Mouse (Mus musculus) neural tube, embryonic 13.5 days (tissue): ENCODE data around the gene Zfp82. TPM values are rescaled to one million over a fixed set of nuclear protein-coding genes. Genes with fewer than 3 reads are reported as not detected.

Source experiments
- ATAC-seq: fragments of 200-750 bp; cut with Nextera tagmentation; 2 replicates; pipeline ENCODE4 v1.8.0; 2017; ENCODE audit warnings: low read depth, mild to moderate bottlenecking, moderate TSS enrichment, moderate library complexity
- H3K27ac ChIP-seq: fragments of 300-500 bp; sonication (generic); replicated peaks from 2 replicates; pipeline ENCODE4 v1.5.1; 2015; ENCODE audit warnings: moderate library complexity, mild to moderate bottlenecking, inconsistent platforms
- H3K27me3 ChIP-seq: fragments of 300-500 bp; sonication (generic); 2 replicates; pipeline ENCODE4 v1.6.1; 2015; ENCODE audit warnings: mild to moderate bottlenecking, inconsistent platforms
- H3K36me3 ChIP-seq: fragments of 300-500 bp; sonication (generic); 2 replicates; pipeline ENCODE4 v1.6.1; 2015; ENCODE audit warnings: mild to moderate bottlenecking, inconsistent platforms
- H3K4me1 ChIP-seq: fragments of 300-500 bp; sonication (generic); replicated peaks from 2 replicates; pipeline ENCODE4 v1.6.1; 2015; ENCODE audit warnings: inconsistent platforms
- H3K4me2 ChIP-seq: fragments of 300-500 bp; sonication (generic); 2 replicates; pipeline ENCODE4 v1.6.1; 2015; ENCODE audit warnings: inconsistent platforms, mild to moderate bottlenecking, moderate library complexity
- H3K4me3 ChIP-seq: fragments of 300-500 bp; sonication (generic); 2 replicates; pipeline ENCODE4 v1.5.1; 2015; ENCODE audit warnings: mild to moderate bottlenecking, inconsistent platforms
- H3K9ac ChIP-seq: fragments of 300-500 bp; sonication (generic); 2 replicates; pipeline ENCODE4 v1.6.1; 2015; ENCODE audit warnings: moderate library complexity, mild to moderate bottlenecking, inconsistent platforms
- H3K9me3 ChIP-seq: fragments of 300-500 bp; sonication (generic); 2 replicates; pipeline ENCODE4 v1.6.1; 2016; ENCODE audit warnings: inconsistent platforms
- WGBS: fragments of 180-500 bp; shearing (Covaris S2); methylation state at CpG from one replicate; pipeline ENCODE4 v1.1.7; 2015; 5-methylcytosine and 5-hydroxymethylcytosine counted together
- polyA plus RNA-seq: library from polyadenylated mRNA; unstranded; fragments of >200 nt; fragmentation: Nextera tagmentation; extraction: Ambion mirVana; gene quantifications from 2 replicates; pipeline ENCODE4 v1.2.1, GENCODE M21; 2015

Gene Zfp82
- polyA plus RNA-seq, 1 experiment from 2014 or later, result 12.0 TPM

- no peak for ATAC-seq
- WGBS, result 71% methylated on average over 3 of the region's 3 CpGs
Measured at GRCm38 (mm10) chr7:30031379-30031778, 41.3 kb downstream of the Zfp82 start.

GRCm38 (mm10) chr7:30030677-30031076 lies 42.0 kb downstream of the Zfp82 start:
- H3K4me3 ChIP-seq, result no peak overlapping the region
- no peaks in the 10 kb centered on the region for H3K27me3 ChIP-seq
- no peaks in the 10 kb centered on the region for H3K4me1 ChIP-seq
- no peaks in the 10 kb centered on the region for H3K9me3 ChIP-seq
- WGBS, result 39% methylated on average over 6 of the region's 6 CpGs
- H3K4me2 ChIP-seq, result no peak overlapping the region
- no peak overlapping the region for H3K9ac ChIP-seq
- H3K27ac ChIP-seq, result no peak overlapping the region
- ATAC-seq, result no peak
- peaks cover 21% of the 10 kb centered on the region for H3K36me3 ChIP-seq

More at GRCm38 (mm10) chr7:30031379-30031778, 41.3 kb downstream of the Zfp82 start:
- Histone ChIP-seq H3K4me1 (no peaks in the 10 kb centered on the region), H3K4me3 (no peak overlapping the region), H3K9me3 (no peaks in the 10 kb centered on the region), H3K9ac (no peak overlapping the region), H3K27me3 (no peaks in the 10 kb centered on the region), H3K4me2 (no peak overlapping the region), H3K27ac (no peak overlapping the region), H3K36me3 (peaks cover 18% of the 10 kb centered on the region)

GRCm38 (mm10) chr7:30028572-30028971 lies 44.1 kb downstream of the Zfp82 start:
- 88% methylated on average over 3 of the region's 3 CpGs for WGBS
- ATAC-seq, result no peak
- H3K9me3 ChIP-seq, result no peaks in the 10 kb centered on the region
- H3K36me3 ChIP-seq, result peaks cover 41% of the 10 kb centered on the region
- no peak overlapping the region for H3K4me2 ChIP-seq
- H3K9ac ChIP-seq, result no peak overlapping the region
- H3K27me3 ChIP-seq, result no peaks in the 10 kb centered on the region
- H3K27ac ChIP-seq, result no peak overlapping the region
- H3K4me3 ChIP-seq, result no peak overlapping the region
- H3K4me1 ChIP-seq, result no peaks in the 10 kb centered on the region

GRCm38 (mm10) chr7:30027331-30027730 lies 45.4 kb downstream of the Zfp82 start:
- Histone ChIP-seq H3K36me3 (peaks cover 54% of the 10 kb centered on the region), H3K9ac (no peak overlapping the region), H3K27me3 (no peaks in the 10 kb centered on the region), H3K4me1 (no peaks in the 10 kb centered on the region), H3K9me3 (no peaks in the 10 kb centered on the region), H3K4me3 (no peak overlapping the region), H3K27ac (no peak overlapping the region), H3K4me2 (no peak overlapping the region)
- ATAC-seq, result no peak
- WGBS, result 72% methylated on average over 4 of the region's 4 CpGs

- no peak overlapping the region for H3K9ac ChIP-seq
- WGBS, result 79% methylated on average over 5 of the region's 5 CpGs
- peaks cover 68% of the 10 kb centered on the region for H3K36me3 ChIP-seq
- ATAC-seq, result no peak
- H3K27me3 ChIP-seq, result no peaks in the 10 kb centered on the region
- H3K9me3 ChIP-seq, result no peaks in the 10 kb centered on the region
- H3K4me2 ChIP-seq, result no peak overlapping the region
- H3K4me1 ChIP-seq, result no peaks in the 10 kb centered on the region
- H3K4me3 ChIP-seq, result no peak overlapping the region
- H3K27ac ChIP-seq, result no peak overlapping the region
Measured at GRCm38 (mm10) chr7:30025358-30025757, 47.3 kb downstream of the Zfp82 start.

- Histone ChIP-seq H3K36me3 (peaks cover 80% of the 10 kb centered on the region), H3K4me2 (no peak overlapping the region), H3K4me1 (no peaks in the 10 kb centered on the region), H3K27ac (no peak overlapping the region), H3K9me3 (no peaks in the 10 kb centered on the region), H3K4me3 (no peak overlapping the region), H3K27me3 (no peaks in the 10 kb centered on the region), H3K9ac (no peak overlapping the region)
- no peak for ATAC-seq
- WGBS, result 91% methylated on average over 8 of the region's 8 CpGs
Measured at GRCm38 (mm10) chr7:30023800-30024199, 48.9 kb downstream of the Zfp82 start.

GRCm38 (mm10) chr7:30023324-30023723 lies 49.4 kb downstream of the Zfp82 start:
- no peak overlapping the region for H3K4me2 ChIP-seq
- WGBS, result 95% methylated on average over 9 of the region's 9 CpGs
- H3K27me3 ChIP-seq, result no peaks in the 10 kb centered on the region
- H3K9me3 ChIP-seq, result no peaks in the 10 kb centered on the region
- H3K9ac ChIP-seq, result no peak overlapping the region
- no peak overlapping the region for H3K27ac ChIP-seq
- H3K4me1 ChIP-seq, result no peaks in the 10 kb centered on the region
- no peak overlapping the region for H3K4me3 ChIP-seq
- ATAC-seq, result no peak
- peaks cover 85% of the 10 kb centered on the region for H3K36me3 ChIP-seq

GRCm38 (mm10) chr7:30019543-30019942 lies 53.2 kb downstream of the Zfp82 start:
- peaks cover 88% of the 10 kb centered on the region for H3K36me3 ChIP-seq
- no peaks in the 10 kb centered on the region for H3K4me1 ChIP-seq
- H3K9ac ChIP-seq, result no peak overlapping the region
- H3K27ac ChIP-seq, result no peak overlapping the region
- 97% methylated on average over 2 of the region's 2 CpGs for WGBS
- ATAC-seq, result no peak
- H3K9me3 ChIP-seq, result no peaks in the 10 kb centered on the region
- no peak overlapping the region for H3K4me3 ChIP-seq
- no peak overlapping the region for H3K4me2 ChIP-seq
- H3K27me3 ChIP-seq, result no peaks in the 10 kb centered on the region

- WGBS, result 88% methylated on average over 6 of the region's 6 CpGs
- H3K9ac ChIP-seq, result no peak overlapping the region
- no peak overlapping the region for H3K27ac ChIP-seq
- H3K4me3 ChIP-seq, result no peak overlapping the region
- 0 out of 2 replicates have a peak, but pooled peaks cover 4% of the 10 kb centered on the region for H3K4me1 ChIP-seq
- no peak for ATAC-seq
- H3K4me2 ChIP-seq, result no peak overlapping the region
- no peaks in the 10 kb centered on the region for H3K27me3 ChIP-seq
- H3K36me3 ChIP-seq, result peaks cover 79% of the 10 kb centered on the region
- no peaks in the 10 kb centered on the region for H3K9me3 ChIP-seq
Measured at GRCm38 (mm10) chr7:30017226-30017625, 55.5 kb downstream of the Zfp82 start.

GRCm38 (mm10) chr7:30012956-30013363 lies 59.7 kb downstream of the Zfp82 start:
- H3K9me3 ChIP-seq, result no peaks in the 10 kb centered on the region
- peaks cover 36% of the 10 kb centered on the region for H3K4me1 ChIP-seq
- H3K27ac ChIP-seq, result no peak overlapping the region
- peaks cover 45% of the 10 kb centered on the region for H3K36me3 ChIP-seq
- H3K9ac ChIP-seq, result no peak overlapping the region
- WGBS, result 82% methylated on average over 4 of the region's 4 CpGs
- no peak overlapping the region for H3K4me3 ChIP-seq
- peak; percentile 42 for ATAC-seq
- no peak overlapping the region for H3K4me2 ChIP-seq
- H3K27me3 ChIP-seq, result no peaks in the 10 kb centered on the region

- H3K9ac ChIP-seq, result no peak overlapping the region
- peaks cover 37% of the 10 kb centered on the region for H3K4me1 ChIP-seq
- ATAC-seq, result no peak
- no peaks in the 10 kb centered on the region for H3K9me3 ChIP-seq
- 0 out of 2 replicates have a peak overlapping the region, but pooled peaks have one; percentile 59 for H3K27ac ChIP-seq
- H3K36me3 ChIP-seq, result peaks cover 31% of the 10 kb centered on the region
- no peak overlapping the region for H3K4me3 ChIP-seq
- WGBS, result 74% methylated on average over 10 of the region's 10 CpGs
- H3K27me3 ChIP-seq, result no peaks in the 10 kb centered on the region
- no peak overlapping the region for H3K4me2 ChIP-seq
Measured at GRCm38 (mm10) chr7:30010551-30011195, 62.0 kb downstream of the Zfp82 start.

GRCm38 (mm10) chr7:30009321-30010085 lies 63.2 kb downstream of the Zfp82 start:
- H3K36me3 ChIP-seq, result peaks cover 23% of the 10 kb centered on the region
- H3K4me1 ChIP-seq, result peaks cover 37% of the 10 kb centered on the region
- WGBS, result 41% methylated on average over 21 of the region's 21 CpGs
- ATAC-seq, result peak; percentile 71
- H3K9me3 ChIP-seq, result no peaks in the 10 kb centered on the region
- peak overlapping the region; percentile 35 for H3K4me2 ChIP-seq
- no peaks in the 10 kb centered on the region for H3K27me3 ChIP-seq
- 0 out of 2 replicates have a peak overlapping the region, but pooled peaks have one; percentile 18 for H3K9ac ChIP-seq
- H3K27ac ChIP-seq, result peak overlapping the region; percentile 59
- no peak overlapping the region for H3K4me3 ChIP-seq
